Mouse (Mus musculus) limb, embryonic 11.5 days (tissue): Measurements from ENCODE around the gene Cxcr5. TPM values are rescaled to one million over a fixed set of nuclear protein-coding genes. Genes with fewer than 3 reads are reported as not detected.
A peak's percentile ranks its signal among the peaks of the same experiment; 100 is the strongest.

Experiments used
- ATAC-seq: fragments of 200-750 bp; cut with Nextera tagmentation; 2 replicates; pipeline ENCODE4 v1.8.0; 2017; ENCODE audit warnings: low read depth; ENCODE audit not compliant: insufficient number of reproducible peaks, low FRiP score, low TSS enrichment
- DNase-seq: peaks from one replicate; pipeline ENCODE4 v3.0.0-alpha.2; 2015; ENCODE audit warnings: low spot score
- H3K27ac ChIP-seq: fragments of 300-500 bp; sonication (generic); replicated peaks from 2 replicates; pipeline ENCODE4 v1.5.1; 2014; ENCODE audit warnings: low read depth, mild to moderate bottlenecking, low read length
- H3K27me3 ChIP-seq: fragments of 300-500 bp; sonication (generic); 2 replicates; pipeline ENCODE4 v1.6.1; 2014; ENCODE audit warnings: mild to moderate bottlenecking, low read length, mixed read lengths; ENCODE audit not compliant: control insufficient read depth, insufficient read depth
- H3K36me3 ChIP-seq: fragments of 300-500 bp; sonication (generic); 2 replicates; pipeline ENCODE4 v1.6.1; 2014; ENCODE audit warnings: mild to moderate bottlenecking, low read length, moderate library complexity, mixed read lengths; ENCODE audit not compliant: control insufficient read depth, insufficient read depth
- H3K4me1 ChIP-seq: fragments of 300-500 bp; sonication (generic); 2 replicates; pipeline ENCODE4 v1.6.1; 2014; ENCODE audit warnings: low read length, mixed read lengths; ENCODE audit not compliant: control insufficient read depth, insufficient read depth
- H3K4me2 ChIP-seq: fragments of 300-500 bp; sonication (generic); 2 replicates; pipeline ENCODE4 v1.6.1; 2014; ENCODE audit warnings: low read depth, mild to moderate bottlenecking, moderate library complexity; ENCODE audit not compliant: severe bottlenecking
- H3K4me3 ChIP-seq: fragments of 300-500 bp; sonication (generic); 2 replicates; pipeline ENCODE4 v1.5.1; 2014; ENCODE audit warnings: low read depth, low read length
- H3K9ac ChIP-seq: fragments of 300-500 bp; sonication (generic); 2 replicates; pipeline ENCODE4 v1.6.1; 2014; ENCODE audit warnings: mild to moderate bottlenecking, low read length
- H3K9me3 ChIP-seq: fragments of 300-500 bp; sonication (generic); 2 replicates; pipeline ENCODE4 v1.6.1; 2016; ENCODE audit warnings: low read length; ENCODE audit not compliant: control insufficient read depth
- WGBS: fragments of 180-500 bp; shearing (Covaris S2); extraction: QIAGEN DNeasy Blood & Tissue Kit; methylation state at CpG from one replicate; pipeline ENCODE4 v1.1.7; 2014; 5-methylcytosine and 5-hydroxymethylcytosine counted together
- polyA plus RNA-seq: library from polyadenylated mRNA; unstranded; fragments of >200 nt; fragmentation: Nextera tagmentation; extraction: Ambion mirVana; gene quantifications from 2 replicates; pipeline ENCODE4 v1.2.1, GENCODE M21; 2014

The Cxcr5 gene
- polyA plus RNA-seq, 1 experiment from 2014 or later = 0.05 TPM

DNA sequence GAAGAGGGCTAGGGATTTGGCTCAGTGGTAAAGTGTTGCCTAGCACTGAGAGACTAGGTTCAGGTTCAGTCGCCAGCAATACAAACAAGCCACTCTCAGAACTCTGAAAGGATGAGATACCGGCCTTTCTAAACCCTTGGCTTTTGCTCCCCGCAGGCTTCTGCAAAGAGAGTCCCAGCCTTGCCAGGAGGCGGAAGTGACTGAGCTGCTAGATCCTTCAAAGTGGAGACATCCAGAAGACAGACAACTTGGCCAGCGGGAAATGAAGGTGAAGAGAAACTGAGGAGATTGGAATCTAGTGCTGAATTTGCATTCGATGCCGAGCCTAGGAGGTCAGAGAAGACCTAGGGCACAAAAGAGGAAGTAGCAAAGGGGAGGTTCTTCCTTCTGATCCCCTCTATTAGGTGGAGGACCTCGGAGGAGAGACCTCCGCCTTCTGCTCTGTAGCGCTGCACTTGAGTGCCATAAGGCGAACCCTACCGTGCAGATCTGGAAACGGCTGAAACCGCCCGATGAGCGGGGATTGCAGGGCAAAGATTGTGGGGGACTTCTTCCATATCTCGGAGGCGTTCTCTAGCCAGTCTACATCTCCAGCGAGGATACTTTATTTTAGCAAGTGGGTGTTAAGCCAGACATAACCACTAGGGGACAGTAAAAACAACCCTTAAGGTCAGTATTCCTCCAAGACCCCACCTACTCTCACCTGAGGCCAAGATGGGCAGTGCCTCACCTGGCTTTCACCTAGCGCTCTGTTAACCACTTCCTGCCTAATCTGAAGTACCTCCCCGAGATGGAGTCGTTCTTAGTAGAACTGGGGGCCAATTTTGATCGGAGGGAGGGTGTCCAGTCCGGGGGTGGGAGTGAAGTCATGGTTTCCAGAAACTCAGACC lies 84.1 kb downstream of the Cxcr5 start:
- H3K4me1 ChIP-seq = peaks cover 15% of the 10 kb centered on the region; the same call in 1 of the 2 replicates
- peak overlapping the region; percentile 57 for H3K4me3 ChIP-seq
- H3K27me3 ChIP-seq = no peaks in the 10 kb centered on the region
- H3K9ac ChIP-seq = peak overlapping the region; percentile 38; the same call in 1 of the 2 replicates
- H3K36me3 ChIP-seq = no peaks in the 10 kb centered on the region
- DNase-seq (peak; percentile 50), ATAC-seq (no peak)
- WGBS = 4% methylated on average over 24 of the region's 24 CpGs
- H3K9me3 ChIP-seq = no peaks in the 10 kb centered on the region
- H3K4me2 ChIP-seq = peak overlapping the region; percentile 93
- no peak overlapping the region for H3K27ac ChIP-seq

GRCm38 (mm10) chr9:44475936-44476335 lies 85.7 kb downstream of the Cxcr5 start:
- no peak overlapping the region for H3K4me3 ChIP-seq
- H3K27me3 ChIP-seq = no peaks in the 10 kb centered on the region
- DNase-seq (no peak), ATAC-seq (no peak)
- H3K9ac ChIP-seq = no peak overlapping the region
- no peaks in the 10 kb centered on the region for H3K9me3 ChIP-seq
- 94% methylated on average over 3 of the region's 3 CpGs for WGBS
- no peak overlapping the region for H3K27ac ChIP-seq
- peaks cover 11% of the 10 kb centered on the region; the same call in 1 of the 2 replicates for H3K4me1 ChIP-seq
- H3K4me2 ChIP-seq = no peak overlapping the region
- no peaks in the 10 kb centered on the region for H3K36me3 ChIP-seq

GRCm38 (mm10) chr9:44474327-44474726 lies 87.3 kb downstream of the Cxcr5 start:
- H3K9ac ChIP-seq = no peak overlapping the region
- DNase-seq (no peak), ATAC-seq (no peak)
- no peaks in the 10 kb centered on the region for H3K27me3 ChIP-seq
- no peaks in the 10 kb centered on the region for H3K36me3 ChIP-seq
- H3K9me3 ChIP-seq = no peaks in the 10 kb centered on the region
- H3K4me2 ChIP-seq = no peak overlapping the region
- H3K4me3 ChIP-seq = no peak overlapping the region
- no peak overlapping the region for H3K27ac ChIP-seq
- 60% methylated on average over 1 of the region's 1 CpGs for WGBS
- peaks cover 5% of the 10 kb centered on the region; the same call in 1 of the 2 replicates for H3K4me1 ChIP-seq

GRCm38 (mm10) chr9:44473184-44473583 lies 88.5 kb downstream of the Cxcr5 start:
- WGBS = 61% methylated on average over 3 of the region's 3 CpGs
- no peak overlapping the region for H3K4me2 ChIP-seq
- no peaks in the 10 kb centered on the region for H3K36me3 ChIP-seq
- no peak overlapping the region for H3K27ac ChIP-seq
- no peak for DNase-seq
- no peaks in the 10 kb centered on the region for H3K9me3 ChIP-seq
- peaks cover 5% of the 10 kb centered on the region; the same call in 1 of the 2 replicates for H3K4me1 ChIP-seq
- H3K9ac ChIP-seq = no peak overlapping the region
- H3K4me3 ChIP-seq = no peak overlapping the region
- H3K27me3 ChIP-seq = no peaks in the 10 kb centered on the region
- no peak for ATAC-seq

DNA sequence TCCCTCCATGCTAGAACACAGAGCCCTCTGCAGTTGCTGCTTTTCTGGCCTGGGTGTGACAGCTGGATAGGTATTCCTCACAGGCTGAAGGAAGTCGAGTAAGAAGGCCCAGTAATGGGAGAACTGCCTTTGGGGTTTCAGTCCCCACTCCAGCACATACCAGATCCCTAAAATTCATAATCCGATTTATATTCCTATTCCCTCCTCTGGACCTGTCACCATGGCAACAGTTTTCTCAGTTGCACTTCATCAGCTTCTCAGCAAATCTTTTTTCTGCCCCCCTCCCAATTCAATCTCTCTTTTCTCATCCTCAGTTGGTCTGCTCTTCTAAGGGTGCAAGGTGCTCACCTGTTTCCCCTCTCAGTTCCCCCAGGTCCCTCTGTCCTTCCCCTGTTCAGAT lies 92.9 kb downstream of the Cxcr5 start:
- Histone ChIP-seq H3K27ac (no peak overlapping the region), H3K4me3 (no peak overlapping the region), H3K9me3 (no peaks in the 10 kb centered on the region), H3K27me3 (no peaks in the 10 kb centered on the region), H3K4me2 (no peak overlapping the region), H3K36me3 (no peaks in the 10 kb centered on the region), H3K4me1 (no peaks in the 10 kb centered on the region), H3K9ac (no peak overlapping the region)
- ATAC-seq (no peak), DNase-seq (no peak)
- WGBS = 61% methylated on average over 2 of the region's 2 CpGs

DNA sequence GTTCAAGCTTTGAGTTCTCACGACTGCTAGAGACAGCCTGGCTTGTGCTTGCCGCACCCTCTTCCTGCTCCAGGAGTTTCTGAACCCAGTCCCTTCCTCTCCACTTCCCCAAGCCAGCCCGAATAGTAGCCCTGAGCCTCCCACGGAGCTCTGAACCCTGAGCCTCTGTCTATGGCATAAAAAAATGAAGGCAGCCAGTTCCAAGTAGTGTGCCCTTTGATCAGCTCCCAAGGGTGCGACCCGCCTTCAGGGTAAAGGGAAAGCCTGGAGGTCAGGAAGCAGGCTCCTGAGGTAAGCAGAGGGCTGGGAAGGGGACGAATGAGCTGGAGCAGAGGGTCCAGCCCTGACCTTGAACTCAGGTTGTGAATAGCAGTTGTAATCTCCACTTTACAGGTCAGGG lies 93.5 kb downstream of the Cxcr5 start:
- no peaks in the 10 kb centered on the region for H3K9me3 ChIP-seq
- H3K4me1 ChIP-seq = no peaks in the 10 kb centered on the region
- no peaks in the 10 kb centered on the region for H3K27me3 ChIP-seq
- DNase-seq = no peak
- ATAC-seq = no peak
- no peak overlapping the region for H3K4me3 ChIP-seq
- no peak overlapping the region for H3K27ac ChIP-seq
- H3K36me3 ChIP-seq = no peaks in the 10 kb centered on the region
- 58% methylated on average over 7 of the region's 7 CpGs for WGBS
- no peak overlapping the region for H3K9ac ChIP-seq
- no peak overlapping the region; the same call in 1 of the 2 replicates for H3K4me2 ChIP-seq

DNA sequence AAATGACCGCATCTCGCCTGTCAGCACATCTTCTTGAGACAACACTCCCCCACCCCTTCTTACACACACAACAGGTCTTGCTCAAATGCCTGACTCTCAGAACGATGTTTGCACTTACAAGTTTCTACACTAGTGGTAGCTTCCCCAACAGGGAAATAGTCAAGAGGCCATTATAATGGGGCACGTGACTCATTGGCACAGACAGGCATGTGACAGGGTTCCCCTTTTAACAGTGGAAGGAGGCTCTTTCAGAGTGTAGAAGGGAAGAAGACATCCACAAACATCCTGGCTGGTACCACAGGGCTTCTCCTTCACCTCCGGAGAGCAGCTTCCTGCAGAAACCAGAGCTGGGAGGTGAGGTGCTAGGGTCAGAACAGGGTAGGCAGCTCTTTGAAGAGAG lies 99.7 kb downstream of the Cxcr5 start:
- Histone ChIP-seq H3K36me3 (no peaks in the 10 kb centered on the region), H3K9ac (no peak overlapping the region), H3K4me1 (0 out of 2 replicates have a peak, but pooled peaks cover 2% of the 10 kb centered on the region), H3K27ac (no peak overlapping the region), H3K4me3 (no peak overlapping the region), H3K4me2 (no peak overlapping the region), H3K9me3 (no peaks in the 10 kb centered on the region), H3K27me3 (no peaks in the 10 kb centered on the region)
- no peak for ATAC-seq
- DNase-seq = no peak
- WGBS = 83% methylated on average over 5 of the region's 5 CpGs
